Mouse (Mus musculus) liver, adult 2 months (tissue): ENCODE data around the gene Camsap3. TPM values are rescaled to one million over a fixed set of nuclear protein-coding genes. Genes with fewer than 3 reads are reported as not detected.

Source experiments
- DNase-seq: peaks from one replicate; pipeline ENCODE4 v3.0.0-alpha.2; 2011; ENCODE audit warnings: low read depth, low spot score; ENCODE audit errors: extremely low read depth
- H3K27ac ChIP-seq: fragments of 200-500 bp; replicated peaks from 2 replicates; pipeline ENCODE4 v1.5.1; 2012; ENCODE audit warnings: low read depth, mild to moderate bottlenecking, control low read depth, inconsistent platforms, low read length; ENCODE audit not compliant: insufficient read depth
- H3K27me3 ChIP-seq: fragments of 200-500 bp; 2 replicates; pipeline ENCODE4 v1.6.1; 2012; ENCODE audit warnings: mild to moderate bottlenecking, moderate library complexity, low read length, inconsistent platforms; ENCODE audit not compliant: control insufficient read depth, insufficient read depth
- H3K36me3 ChIP-seq: fragments of 200-500 bp; 2 replicates; pipeline ENCODE4 v1.6.1; 2012; ENCODE audit warnings: low read length, inconsistent platforms; ENCODE audit not compliant: control insufficient read depth, insufficient read depth
- H3K4me1 ChIP-seq: fragments of 200-500 bp; 2 replicates; pipeline ENCODE4 v1.6.1; 2011; ENCODE audit warnings: low read length; ENCODE audit not compliant: control insufficient read depth, insufficient read depth
- H3K4me3 ChIP-seq: fragments of 200-500 bp; 2 replicates; pipeline ENCODE4 v1.5.1; 2011; ENCODE audit warnings: low read depth, mild to moderate bottlenecking, control low read depth, low read length, moderate library complexity; ENCODE audit not compliant: insufficient read depth
- H3K79me2 ChIP-seq: fragments of 200-500 bp; 2 replicates; pipeline ENCODE4 v1.6.1; 2012; ENCODE audit warnings: inconsistent platforms, mild to moderate bottlenecking, low read length, moderate library complexity; ENCODE audit not compliant: control insufficient read depth, insufficient read depth
- H3K9ac ChIP-seq: fragments of 200-500 bp; 2 replicates; pipeline ENCODE4 v1.6.1; 2012; ENCODE audit warnings: low read depth, mild to moderate bottlenecking, control low read depth, inconsistent platforms, low read length
- CTCF ChIP-seq: fragments of 200-500 bp; IDR thresholded peaks from 2 replicates; pipeline ENCODE4 v1.5.1; 2011; ENCODE audit warnings: low read depth, low read length, control low read depth
- POLR2A ChIP-seq: fragments of 200-500 bp; IDR thresholded peaks from 2 replicates; pipeline ENCODE4 v1.6.1; 2011; ENCODE audit warnings: low read length, control low read depth; ENCODE audit not compliant: insufficient read depth; ENCODE audit errors: extremely low read depth
- WGBS: fragments of 180-500 bp; shearing (Covaris S2); methylation state at CpG from one replicate; pipeline ENCODE4 v1.1.7; 2018; 5-methylcytosine and 5-hydroxymethylcytosine counted together
- polyA plus RNA-seq: library from polyadenylated mRNA; depleted of rRNA; stranded (reverse); fragments of >200 nt; gene quantifications from 2 replicates; pipeline ENCODE4 v1.2.3, GENCODE M21; 2012
- total RNA-seq: library from RNA; depleted of rRNA; stranded (reverse); fragments of >200 nt; gene quantifications from 2 replicates; pipeline ENCODE4 v1.2.3, GENCODE M21; 2014

The Camsap3 gene
- total and polyA plus RNA-seq, 2 experiments, result 4.1 to 19.6 TPM

DNA sequence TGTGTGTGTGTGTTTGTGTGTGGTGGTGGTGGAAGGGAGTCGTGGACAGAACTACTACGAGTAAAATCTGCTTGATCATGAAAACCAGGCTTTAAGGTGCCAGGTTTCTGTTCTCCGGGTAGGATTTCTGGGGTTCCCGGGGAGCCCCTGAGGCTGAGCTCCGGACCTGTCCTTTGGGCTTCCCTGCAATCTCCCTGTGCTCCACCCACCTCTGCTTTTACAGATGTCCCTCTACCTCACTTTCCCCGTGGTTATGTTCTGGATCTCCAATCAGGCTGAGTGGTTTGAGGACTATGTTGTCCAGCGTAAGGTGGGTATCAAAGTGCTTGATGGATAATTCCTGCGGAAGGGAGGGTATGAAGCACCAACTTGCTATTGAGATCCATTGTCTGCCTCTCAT lies 35.0 kb downstream of the Camsap3 start:
- H3K36me3 ChIP-seq, result peaks cover 3% of the 10 kb centered on the region; the same call in 1 of the 2 replicates
- H3K9ac ChIP-seq, result no peak overlapping the region
- no peak for DNase-seq
- H3K4me3 ChIP-seq, result no peak overlapping the region
- TF ChIP-seq CTCF (no peak), POLR2A (no peak)
- H3K79me2 ChIP-seq, result peaks cover 4% of the 10 kb centered on the region; the same call in 1 of the 2 replicates
- H3K27me3 ChIP-seq, result no peaks in the 10 kb centered on the region
- no peaks in the 10 kb centered on the region; the same call in 1 of the 2 replicates for H3K4me1 ChIP-seq
- WGBS, result 58% methylated on average over 8 of the region's 8 CpGs
- H3K27ac ChIP-seq, result no peak overlapping the region

DNA sequence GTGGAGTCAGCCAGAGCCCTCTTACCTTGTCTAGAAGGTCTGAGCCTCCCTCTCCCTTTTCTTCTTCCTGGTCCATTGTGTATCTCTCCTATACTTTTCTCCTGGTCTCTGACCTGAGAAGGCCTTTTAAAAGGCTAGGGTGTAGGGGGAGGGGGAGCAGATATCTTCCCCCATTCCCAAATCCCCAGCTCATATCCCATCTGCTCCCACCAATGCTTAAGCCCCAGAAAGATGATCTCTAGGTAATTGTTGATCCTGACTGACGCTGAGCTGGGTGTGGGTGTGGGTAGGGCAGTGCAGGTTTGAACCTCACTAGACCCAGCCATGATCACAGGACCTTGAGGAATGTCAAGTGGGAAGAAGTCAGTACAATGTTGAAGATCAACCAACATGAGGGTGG lies 38.4 kb downstream of the Camsap3 start, which contains the start of gene Pcp2:
Pcp2 (minus strand) TSS at position 101 of the 400 bp plus-strand sequence.
- TF ChIP-seq POLR2A (no peak), CTCF (no peak)
- no peaks in the 10 kb centered on the region for H3K36me3 ChIP-seq
- no peaks in the 10 kb centered on the region for H3K27me3 ChIP-seq
- no peak within 1 kb of the TSS for H3K9ac ChIP-seq
- H3K4me1 ChIP-seq, result peaks cover under 1% of the 10 kb centered on the region
- 82% methylated on average over 1 of the region's 1 CpGs for WGBS
- H3K27ac ChIP-seq, result no peak within 1 kb of the TSS
- no peak for DNase-seq
- H3K4me3 ChIP-seq, result no peak within 1 kb of the TSS
- peaks cover 4% of the 10 kb centered on the region; the same call in 1 of the 2 replicates for H3K79me2 ChIP-seq

DNA sequence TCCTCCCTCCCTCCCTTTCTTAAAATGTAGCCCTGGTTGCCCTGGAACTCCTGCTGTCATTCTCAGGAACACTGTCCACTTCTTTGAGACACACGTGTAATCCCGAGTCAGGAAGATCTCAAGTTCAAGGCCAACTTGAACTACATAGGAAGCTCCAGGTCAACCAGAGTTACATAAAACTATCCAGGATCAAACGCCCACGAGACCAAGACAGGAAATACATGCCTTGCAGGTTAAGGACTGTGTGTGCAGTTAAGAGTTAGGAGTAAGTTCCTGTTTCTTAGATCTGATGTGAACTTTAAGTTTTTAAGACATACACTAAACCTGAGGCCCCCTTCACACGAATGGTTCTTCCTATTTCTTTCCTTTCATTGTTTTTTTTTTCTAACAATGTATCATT lies 39.9 kb downstream of the Camsap3 start:
- 47% methylated on average over 5 of the region's 5 CpGs for WGBS
- no peaks in the 10 kb centered on the region for H3K36me3 ChIP-seq
- H3K4me3 ChIP-seq, result no peak overlapping the region
- no peak overlapping the region for H3K27ac ChIP-seq
- H3K9ac ChIP-seq, result no peak overlapping the region
- TF ChIP-seq POLR2A, result no peak
- TF ChIP-seq CTCF, result no peak
- H3K27me3 ChIP-seq, result no peaks in the 10 kb centered on the region
- DNase-seq, result no peak
- no peaks in the 10 kb centered on the region for H3K79me2 ChIP-seq
- H3K4me1 ChIP-seq, result peaks cover 4% of the 10 kb centered on the region

GRCm38 (mm10) chr8:3628014-3628413 lies 40.9 kb downstream of the Camsap3 start:
- TF ChIP-seq POLR2A, result no peak
- peak; percentile 27; the same call in 1 of the 2 replicates for TF ChIP-seq CTCF
- peak; percentile 47 for DNase-seq
- Histone ChIP-seq H3K4me1 (peaks cover 4% of the 10 kb centered on the region), H3K36me3 (no peaks in the 10 kb centered on the region), H3K27ac (no peak overlapping the region), H3K27me3 (no peaks in the 10 kb centered on the region), H3K79me2 (no peaks in the 10 kb centered on the region; the same call in 1 of the 2 replicates), H3K4me3 (no peak overlapping the region), H3K9ac (no peak overlapping the region)
- WGBS, result 30% methylated on average over 5 of the region's 5 CpGs

GRCm38 (mm10) chr8:3630647-3631477 lies 43.8 kb downstream of the Camsap3 start, which contains the start of gene Stxbp2:
TSS of gene Stxbp2 (plus strand) at chr8:3630955.
- H3K4me1 ChIP-seq, result peaks cover 4% of the 10 kb centered on the region
- peak; percentile 64 for DNase-seq
- no peak for TF ChIP-seq CTCF
- 0 out of 2 replicates have a peak, but pooled peaks have one; percentile 24 for TF ChIP-seq POLR2A
- H3K4me3 ChIP-seq, result peak within 1 kb of the TSS; percentile 73
- H3K9ac ChIP-seq, result peak within 1 kb of the TSS; percentile 66
- H3K27me3 ChIP-seq, result no peaks in the 10 kb centered on the region
- H3K27ac ChIP-seq, result no peak within 1 kb of the TSS
- peaks cover 3% of the 10 kb centered on the region for H3K36me3 ChIP-seq
- 4% methylated on average over 47 of the region's 47 CpGs for WGBS
- H3K79me2 ChIP-seq, result no peaks in the 10 kb centered on the region; the same call in 1 of the 2 replicates

GRCm38 (mm10) chr8:3631478-3631875 lies 44.4 kb downstream of the Camsap3 start:
- TF ChIP-seq CTCF, result no peak
- TF ChIP-seq POLR2A, result no peak
- peak overlapping the region; percentile 73 for H3K4me3 ChIP-seq
- no peak for DNase-seq
- peaks cover 6% of the 10 kb centered on the region for H3K36me3 ChIP-seq
- H3K9ac ChIP-seq, result peak overlapping the region; percentile 66
- H3K27ac ChIP-seq, result no peak overlapping the region
- H3K79me2 ChIP-seq, result no peaks in the 10 kb centered on the region; the same call in 1 of the 2 replicates
- H3K27me3 ChIP-seq, result no peaks in the 10 kb centered on the region
- 7% methylated on average over 8 of the region's 8 CpGs for WGBS
- H3K4me1 ChIP-seq, result peaks cover 4% of the 10 kb centered on the region
